Mouse (Mus musculus): ENCODE measurements at regions not wholly inside any gene's neighbourhood (a gene's known extent, or its start where the extent isn't known, plus 50 kb on each side); places are given as distances from the start of the nearest gene placed in this dataset.

DNA sequence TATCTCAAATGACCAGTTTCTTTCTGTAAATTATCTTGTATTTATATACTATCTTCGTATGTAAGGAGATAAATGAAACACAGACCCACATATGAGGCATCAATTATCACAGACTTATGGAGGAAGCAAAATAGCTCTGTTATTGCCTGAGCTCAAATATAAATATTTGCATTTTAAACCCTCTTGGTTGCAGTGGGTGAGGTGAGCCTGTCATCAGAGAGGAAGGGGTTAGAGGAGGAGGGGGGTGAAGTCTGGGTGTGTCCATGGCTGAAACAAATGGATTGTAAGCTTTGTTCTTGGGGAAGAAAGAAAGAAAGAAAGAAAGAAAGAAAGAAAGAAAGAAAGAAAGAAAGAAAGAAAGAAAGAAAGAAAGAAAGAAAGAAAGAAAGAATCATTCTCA, 265.5 kb downstream of the Meis1 start:
- no peak for TF ChIP-seq POLR2A (IDR thresholded peaks at IDR 0.05; ENCODE audit: insufficient read depth, low read depth, low read length)
- TF ChIP-seq CTCF (IDR thresholded peaks at IDR 0.05; ENCODE audit: insufficient read depth, low read depth, low read length) = no peak

All from olfactory bulb, adult 2 months (tissue).